Mouse (Mus musculus): ENCODE measurements around the gene Mllt6.

Mllt6 gene

DNA sequence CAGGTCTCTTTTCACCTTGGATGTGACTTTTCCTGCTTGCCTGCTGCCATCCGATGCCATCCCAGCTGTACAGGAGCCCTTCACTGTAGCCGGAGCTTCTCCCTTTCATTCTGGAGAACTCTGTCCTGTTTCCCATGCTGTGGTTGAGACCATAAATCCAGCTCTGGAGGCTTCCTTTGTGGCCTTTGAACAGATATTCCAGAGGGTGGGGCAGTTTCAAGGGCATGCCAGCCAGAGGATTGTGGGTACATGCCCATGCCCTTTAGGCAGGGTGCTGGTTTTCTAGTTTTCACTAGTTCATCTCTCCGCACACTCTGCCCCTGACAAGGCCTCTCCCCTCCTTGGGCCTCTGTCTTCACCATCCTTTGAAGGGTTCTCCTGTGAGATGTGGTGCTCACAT, 23.8 kb downstream of the Mllt6 start:
- in situ Hi-C loops (cut with MboI; ENCODE audit: unreplicated experiment in 2 of 2) = no loop called here

DNA sequence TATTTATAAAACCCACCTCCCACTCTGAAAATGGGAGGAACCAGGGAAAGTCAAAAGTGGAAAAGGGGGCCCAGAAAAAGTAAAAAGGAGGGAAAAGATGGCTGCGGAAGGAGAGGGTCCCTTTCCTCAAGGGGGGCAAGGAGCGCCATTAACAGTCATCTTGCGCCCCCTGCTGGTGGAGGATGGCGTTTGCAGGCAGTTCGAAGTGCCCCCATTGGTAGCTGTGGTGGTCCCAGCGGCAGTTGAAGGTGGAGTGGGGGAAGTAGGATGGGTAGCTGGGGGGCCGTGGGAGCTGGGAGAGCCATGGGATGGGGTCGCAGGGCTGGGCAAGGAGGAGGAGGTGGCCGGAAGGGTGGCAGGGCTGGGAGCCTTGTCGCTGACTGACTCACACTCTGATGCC, 26.6 kb downstream of the Mllt6 start:
- in situ Hi-C loops (cut with MboI; ENCODE audit: unreplicated experiment in 2 of 2) = loop anchor here (5.0 to 10.0 kb wide), 2 partner anchors 58 to 215 kb away; no protein-coding TSS in a partner anchor

DNA sequence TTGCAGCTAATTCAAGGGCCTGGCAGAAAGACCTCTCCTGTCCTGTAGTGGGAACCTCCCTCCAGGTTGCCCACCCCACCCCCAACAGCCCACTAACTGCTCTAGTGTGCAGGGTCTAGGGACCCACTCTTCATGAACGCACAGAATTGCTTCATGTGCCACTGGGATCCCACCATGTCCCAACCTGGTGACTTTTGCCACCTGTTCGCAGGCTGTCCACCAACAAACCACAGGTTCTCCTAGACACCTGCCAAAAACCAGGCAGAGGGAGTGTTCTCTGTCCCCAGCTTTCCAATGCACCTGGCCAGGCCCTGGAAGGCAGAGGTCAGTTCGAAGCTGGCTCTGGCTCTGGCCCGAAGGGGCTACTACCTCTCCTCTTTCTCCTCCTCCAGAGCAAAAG, 31.2 kb downstream of the Mllt6 start:
- in situ Hi-C loops (cut with MboI; ENCODE audit: unreplicated experiment in 2 of 2) = loop anchor here (5.0 to 10.0 kb wide), 2 partner anchors 62 to 220 kb away; no protein-coding TSS in a partner anchor

DNA sequence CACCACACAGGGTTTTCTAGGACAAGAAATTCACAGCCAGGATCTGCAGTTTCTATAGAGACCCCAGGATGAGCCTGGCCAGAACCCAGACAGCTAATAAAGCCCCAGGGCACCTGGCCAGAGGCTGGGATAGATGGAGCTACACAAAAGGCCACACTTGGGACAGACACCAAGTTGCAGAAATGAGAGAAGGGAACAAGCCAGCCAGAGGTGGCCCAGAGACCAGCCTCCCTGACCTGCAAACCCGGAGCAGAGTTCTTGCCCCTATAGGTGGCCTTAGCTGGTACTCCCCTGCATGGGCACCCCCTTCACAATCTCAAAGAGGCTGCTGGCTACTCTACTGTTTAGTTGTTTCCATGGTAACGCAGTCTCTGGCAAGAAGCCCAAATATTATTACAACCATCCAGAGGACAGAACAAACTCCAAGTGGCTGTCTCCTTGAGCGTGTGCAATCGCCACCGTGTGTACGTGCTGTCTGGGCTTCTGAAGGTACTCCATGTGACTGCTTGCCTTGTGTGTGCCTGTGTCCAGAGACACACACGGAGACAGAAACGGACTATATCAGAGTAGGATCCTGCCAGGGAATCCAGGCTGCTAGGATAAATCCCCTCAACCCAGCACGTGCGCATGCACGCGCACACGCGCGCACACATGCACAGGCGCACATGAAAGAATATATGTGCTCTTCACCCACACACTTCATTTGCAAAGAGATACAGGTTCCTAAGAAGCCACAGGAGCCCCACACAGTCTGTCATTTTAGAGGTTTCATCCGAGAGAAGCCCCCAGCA, 31.9 kb downstream of the Mllt6 start:
- in situ Hi-C loops (cut with MboI; ENCODE audit: unreplicated experiment in 2 of 2) = loop anchor here (5.0 to 10.0 kb wide), 4 partner anchors 37 to 220 kb away; no protein-coding TSS in a partner anchor

DNA sequence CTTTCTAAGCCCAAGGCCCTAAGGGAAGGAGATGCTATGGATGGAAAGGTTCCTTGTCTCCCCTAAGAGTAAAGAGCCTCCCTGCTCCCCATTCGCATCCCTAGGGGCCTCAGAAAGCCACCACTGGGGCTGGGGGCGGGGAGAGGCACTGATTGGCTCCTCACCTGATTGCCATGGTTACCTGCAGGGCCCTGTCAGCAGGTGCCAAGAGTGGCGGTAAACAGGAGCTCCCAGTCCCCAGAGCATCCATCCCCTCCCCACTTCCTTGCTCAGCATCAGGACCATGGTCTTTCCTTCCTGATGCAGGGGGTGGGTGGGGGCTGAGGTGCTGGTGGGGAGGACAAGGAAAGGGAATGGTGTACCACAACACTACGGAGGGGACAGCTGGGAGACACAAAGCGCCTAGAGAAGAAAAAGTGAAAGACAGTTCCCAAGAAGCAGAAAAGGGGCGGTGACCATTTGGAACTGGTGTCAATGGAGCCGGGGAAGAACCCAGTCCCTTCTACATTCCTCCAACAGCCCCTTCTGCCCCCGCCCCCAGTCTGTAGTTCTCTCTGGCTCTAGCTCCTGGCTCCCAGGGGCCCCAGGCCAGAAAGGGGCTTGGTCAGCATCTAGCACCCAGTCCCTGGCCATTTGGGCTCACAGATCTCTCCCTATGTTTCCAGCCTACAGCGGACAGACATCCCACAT, 32.6 kb downstream of the Mllt6 start:
- in situ Hi-C loops (cut with MboI; ENCODE audit: unreplicated experiment in 2 of 2) = loop anchor here (5.0 to 10.0 kb wide), 3 partner anchors 36 to 221 kb away; no protein-coding TSS in a partner anchor

DNA sequence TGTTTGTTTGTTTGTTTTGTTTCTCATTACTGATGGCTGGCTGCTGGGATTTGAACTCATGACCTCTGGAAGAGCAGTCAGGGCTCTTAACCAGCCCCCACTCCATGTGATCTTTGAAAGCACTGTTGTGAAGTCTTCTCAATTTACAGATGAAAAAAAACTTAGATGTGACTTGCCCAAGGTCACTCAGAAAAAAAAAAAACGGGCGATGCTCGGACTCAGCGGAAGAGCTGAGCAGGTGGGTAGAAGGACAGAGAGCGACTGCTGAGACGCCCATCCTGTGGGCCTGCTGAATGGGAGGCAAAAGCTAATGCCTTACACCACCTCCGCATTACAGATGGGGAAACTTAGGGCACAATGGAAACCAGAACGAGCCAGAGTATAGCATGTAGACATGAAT, 33.5 kb downstream of the Mllt6 start:
- in situ Hi-C loops (cut with MboI; ENCODE audit: unreplicated experiment in 2 of 2) = loop anchor here (5.0 to 10.0 kb wide), 3 partner anchors 36 to 222 kb away; no protein-coding TSS in a partner anchor

DNA sequence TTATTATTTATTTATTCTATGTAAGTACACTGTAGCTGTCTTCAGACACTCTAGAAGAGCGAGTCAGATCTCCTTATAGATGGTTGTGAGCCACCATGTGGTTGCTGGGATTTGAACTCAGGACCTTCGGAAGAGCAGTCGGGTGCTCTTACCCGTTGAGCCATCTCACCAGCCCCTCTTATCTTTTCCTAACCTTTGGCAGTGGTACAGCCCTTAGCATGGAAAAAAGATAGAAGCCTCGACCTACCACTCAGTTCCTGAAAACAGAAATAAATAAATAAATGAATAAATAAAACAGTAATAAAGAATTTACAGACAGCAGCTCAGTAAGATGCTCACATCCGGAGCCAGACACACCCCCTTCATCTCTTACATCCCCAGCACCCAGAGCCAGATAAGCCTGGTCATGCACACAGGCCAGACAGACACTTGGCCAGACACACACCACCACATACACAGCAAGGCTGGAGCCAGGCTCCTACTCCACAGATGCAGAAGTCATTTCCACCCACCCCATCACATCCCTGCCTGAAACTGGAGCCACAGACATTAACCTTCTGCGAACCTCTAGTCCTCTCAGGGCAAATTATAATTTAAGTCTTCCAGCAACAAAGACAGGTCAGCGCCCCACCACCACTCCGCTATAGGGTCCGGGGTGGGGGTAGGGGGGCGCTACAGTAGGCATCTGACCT, 34.1 kb downstream of the Mllt6 start:
- in situ Hi-C loops (cut with MboI; ENCODE audit: unreplicated experiment in 2 of 2) = loop anchor here (5.0 to 10.0 kb wide), 3 partner anchors 35 to 223 kb away; no protein-coding TSS in a partner anchor

DNA sequence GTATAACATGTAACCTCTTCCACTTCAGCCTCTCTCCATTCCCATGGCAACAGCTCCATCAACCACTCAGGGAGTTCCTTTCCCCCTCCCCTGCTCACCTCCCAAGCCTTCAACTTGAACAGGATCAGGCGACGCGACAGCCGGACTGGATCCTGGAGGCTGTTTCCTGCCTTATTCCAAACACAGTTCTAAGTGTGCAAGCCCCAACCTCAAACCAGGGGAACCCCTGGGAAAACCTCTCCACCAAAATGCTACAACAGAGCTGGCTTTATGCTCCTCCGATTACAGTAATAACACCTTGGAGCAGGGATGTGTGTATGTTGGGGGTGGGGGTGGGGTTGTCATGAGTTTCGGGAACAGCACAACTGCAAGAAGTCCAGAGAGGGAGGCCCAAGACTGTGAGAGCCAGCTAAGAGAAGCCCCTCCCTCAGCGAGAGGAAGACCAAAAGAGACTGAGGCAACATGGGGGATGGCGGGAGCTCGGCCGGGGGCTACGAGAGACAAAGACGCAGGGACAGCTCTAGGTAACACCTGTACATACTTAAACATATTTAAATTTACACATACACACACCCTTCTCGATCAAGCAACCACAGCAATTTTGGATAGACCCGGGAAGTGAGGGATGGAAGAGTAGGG, 34.8 kb downstream of the Mllt6 start:
- in situ Hi-C loops (cut with MboI; ENCODE audit: unreplicated experiment in 2 of 2) = loop anchor here (5.0 to 10.0 kb wide), 3 partner anchors 34 to 223 kb away; no protein-coding TSS in a partner anchor

DNA sequence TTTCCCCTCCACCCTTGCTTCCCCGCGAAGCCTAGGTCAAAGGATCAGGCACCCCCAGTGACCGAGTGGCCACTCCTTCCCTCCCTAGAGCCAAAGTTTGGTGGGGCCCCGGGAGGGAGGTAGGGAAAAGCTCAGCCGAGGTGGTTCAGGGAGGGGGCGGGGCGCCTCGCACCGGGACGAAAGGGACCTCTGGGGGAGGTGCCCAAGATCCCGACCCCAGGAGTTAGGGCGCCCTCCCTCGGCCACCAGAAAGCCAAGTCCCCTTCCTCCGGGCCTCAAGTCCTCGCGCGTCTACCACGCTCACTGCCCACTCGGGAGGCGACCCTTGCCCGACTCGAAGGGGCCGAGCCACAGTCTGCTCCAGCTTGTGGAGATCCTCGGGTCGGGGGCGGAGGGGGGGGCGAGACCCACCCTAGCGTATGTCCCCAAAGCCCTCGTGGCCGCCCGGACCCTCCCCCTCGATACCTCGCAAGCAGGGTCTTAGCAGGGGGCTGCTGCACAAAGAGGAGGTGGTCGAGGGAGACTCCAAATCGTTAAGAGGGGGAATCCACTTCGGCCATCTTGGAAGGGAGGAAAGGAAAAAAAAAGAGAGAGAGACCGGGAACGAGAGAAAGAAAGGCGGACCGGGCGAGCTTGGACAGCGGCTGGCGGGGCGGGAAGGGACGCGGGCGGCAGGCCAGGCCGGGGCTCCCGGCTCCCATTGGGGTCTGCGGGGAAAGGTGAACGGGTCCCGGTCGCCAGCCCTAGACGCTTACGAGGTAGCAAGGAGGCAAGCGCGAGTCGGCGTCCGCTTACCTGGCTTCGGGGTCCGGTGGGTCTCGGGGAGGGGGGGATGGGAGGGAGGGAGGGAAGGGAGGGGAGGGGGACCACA, 35.8 kb downstream of the Mllt6 start:
- in situ Hi-C loops (cut with MboI; ENCODE audit: unreplicated experiment in 2 of 2) = loop anchor here (5.0 to 10.0 kb wide), 3 partner anchors 33 to 224 kb away; no protein-coding TSS in a partner anchor

DNA sequence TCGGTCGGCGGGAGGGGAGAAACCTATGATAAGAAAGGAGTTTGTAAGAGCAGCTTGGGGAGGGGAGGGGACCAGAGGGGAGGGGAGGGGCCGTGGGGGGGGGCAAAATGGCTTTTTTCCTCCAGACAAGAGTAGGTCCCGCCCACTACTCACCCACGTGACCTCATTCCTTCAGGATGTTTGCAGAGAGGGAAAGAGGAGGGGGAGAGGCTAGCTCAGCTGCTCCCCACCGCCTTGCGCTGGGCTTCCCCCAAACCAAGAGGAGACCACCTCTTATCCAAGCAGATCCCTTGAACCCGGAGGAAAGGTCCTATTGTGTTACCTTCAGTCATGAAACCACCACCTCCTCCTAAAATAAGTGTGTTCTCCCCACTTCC, 36.4 kb downstream of the Mllt6 start:
- in situ Hi-C loops (cut with MboI; ENCODE audit: unreplicated experiment in 2 of 2) = loop anchor here (5.0 to 25.0 kb wide), 5 partner anchors 33 to 1637 kb away; partner anchors contain the start of genes Lasp1 (in 1 of the 2) and Ube2z (in 1 of the 2)

DNA sequence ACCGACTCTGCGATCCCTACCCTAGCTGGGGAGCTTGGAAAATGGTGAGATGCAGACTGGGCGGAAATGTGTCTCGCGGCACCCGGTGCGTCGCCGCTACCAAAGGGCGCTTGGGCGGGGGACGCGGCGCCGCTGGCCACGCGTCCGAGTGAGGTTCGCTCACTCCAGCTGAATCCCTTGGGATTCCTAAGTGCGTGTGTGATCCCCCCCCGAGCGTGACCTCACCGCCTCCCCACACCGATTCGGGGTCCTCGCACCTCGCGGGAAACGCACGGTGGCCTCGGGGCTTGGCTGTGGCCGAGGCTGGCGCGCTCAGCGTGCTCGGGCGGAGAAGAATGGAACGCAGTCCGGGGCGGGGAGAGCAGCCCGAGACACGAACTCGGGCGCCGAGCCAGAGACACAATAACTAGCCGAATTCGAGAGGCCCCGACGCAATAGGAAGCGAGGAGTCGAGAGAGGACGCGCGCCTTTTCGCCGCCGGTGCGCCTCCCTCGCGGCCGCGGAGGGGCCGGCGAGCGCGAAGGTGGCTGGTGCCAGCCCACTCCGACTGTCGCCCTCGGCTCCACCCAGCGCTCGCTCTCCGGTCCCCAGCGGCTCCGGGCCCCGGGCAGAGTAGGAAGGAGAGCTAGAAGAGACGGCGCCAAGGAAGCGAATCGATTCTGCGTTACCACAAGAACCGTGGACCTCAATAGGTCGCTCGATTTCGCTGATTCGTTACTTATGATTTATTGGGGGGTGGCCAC, 37.0 kb downstream of the Mllt6 start, which contains the start of gene Pcgf2:
Pcgf2 (minus strand) TSS at position 495 of the 743 bp plus-strand sequence.
- in situ Hi-C loops (cut with MboI; ENCODE audit: unreplicated experiment in 2 of 2) = loop anchor here in 1 of 2 experiments (5.0 to 25.0 kb wide), 2 partner anchors 97 to 1638 kb away; partner anchors contain the start of genes Lasp1 and Ube2z

DNA sequence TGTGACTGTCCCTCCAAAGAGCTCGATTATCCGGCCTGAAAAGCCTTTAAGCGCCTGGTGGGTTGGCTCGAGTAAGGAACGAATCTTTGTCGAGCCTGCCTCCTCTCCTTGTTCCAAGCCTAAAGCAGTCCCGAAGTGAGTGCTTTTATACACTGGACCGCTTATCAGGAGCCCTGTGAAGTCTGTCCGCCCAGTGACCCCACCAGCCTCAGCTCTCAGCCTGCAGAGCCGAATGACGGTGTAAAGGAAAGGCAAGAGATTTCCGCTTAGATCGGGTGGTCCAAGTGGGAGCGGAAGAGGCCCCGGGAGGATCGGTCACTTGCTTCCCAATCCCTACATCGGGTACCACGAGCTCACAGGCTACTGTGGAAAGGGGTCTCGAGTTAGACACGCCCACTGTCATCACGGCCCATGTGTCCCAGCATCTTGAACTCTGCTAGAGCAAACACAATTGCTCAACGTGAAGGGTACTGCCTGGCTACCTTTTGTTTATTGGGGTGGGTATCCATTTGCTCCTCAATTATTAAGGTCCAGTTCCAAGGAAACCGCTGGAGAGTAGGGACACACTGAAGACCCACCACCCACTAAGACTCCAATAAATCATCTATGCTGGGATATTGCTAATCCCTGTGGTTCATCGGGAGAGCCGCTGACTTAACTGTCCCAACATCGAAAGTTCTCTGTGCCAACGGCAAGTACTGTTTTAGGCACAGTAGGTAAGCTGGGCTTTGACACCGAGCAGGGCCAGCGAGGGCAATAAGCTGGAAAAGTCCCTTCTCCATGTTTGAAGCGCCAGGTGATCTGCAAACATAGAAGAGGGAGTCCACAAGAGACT, 37.7 kb downstream of the Mllt6 start:
- in situ Hi-C loops (cut with MboI; ENCODE audit: unreplicated experiment in 2 of 2) = loop anchor here in 1 of 2 experiments (5.0 to 25.0 kb wide), 2 partner anchors 96 to 1639 kb away; partner anchors contain the start of genes Lasp1 and Ube2z

DNA sequence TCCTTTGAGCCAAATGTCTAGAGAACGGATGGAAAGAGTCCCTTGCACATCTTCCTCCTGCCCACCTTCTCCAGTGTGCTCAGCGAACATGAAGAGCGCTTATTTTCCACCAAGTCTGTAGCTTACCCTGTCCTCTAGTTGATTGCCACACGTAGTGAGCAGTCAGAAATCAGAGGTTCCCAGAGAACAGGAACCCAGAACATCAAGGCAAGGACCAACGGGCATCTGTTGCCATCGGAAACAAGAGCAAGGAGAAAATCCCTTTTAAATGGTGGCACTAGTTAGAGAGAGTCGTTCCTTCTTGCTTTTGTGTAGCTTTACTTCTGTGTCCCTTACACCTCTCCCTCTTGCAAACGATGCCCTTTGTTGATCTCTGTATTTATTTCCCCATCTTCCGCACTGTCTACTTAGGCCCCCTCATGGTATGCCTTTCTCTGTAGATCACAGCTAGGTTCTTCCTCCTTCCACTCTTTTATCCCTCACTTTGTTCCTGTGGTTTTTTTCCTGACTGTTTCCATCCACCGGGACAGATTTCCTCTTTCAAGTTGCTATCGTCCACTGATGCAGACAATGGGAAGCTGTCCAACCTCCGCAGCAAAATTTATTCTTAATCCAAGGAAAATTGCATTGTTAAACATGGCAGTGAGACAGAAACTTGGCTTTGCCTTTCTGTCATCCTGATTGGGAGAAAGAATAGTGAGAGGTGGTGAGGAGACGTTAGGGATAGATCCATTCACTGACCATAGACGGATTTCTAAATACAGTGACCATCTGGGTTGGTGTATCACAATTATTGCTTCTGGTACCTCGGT, 38.6 kb downstream of the Mllt6 start:
- in situ Hi-C loops (cut with MboI; ENCODE audit: unreplicated experiment in 2 of 2) = loop anchor here in 1 of 2 experiments (5.0 to 25.0 kb wide), 2 partner anchors 96 to 1639 kb away; partner anchors contain the start of genes Lasp1 and Ube2z

DNA sequence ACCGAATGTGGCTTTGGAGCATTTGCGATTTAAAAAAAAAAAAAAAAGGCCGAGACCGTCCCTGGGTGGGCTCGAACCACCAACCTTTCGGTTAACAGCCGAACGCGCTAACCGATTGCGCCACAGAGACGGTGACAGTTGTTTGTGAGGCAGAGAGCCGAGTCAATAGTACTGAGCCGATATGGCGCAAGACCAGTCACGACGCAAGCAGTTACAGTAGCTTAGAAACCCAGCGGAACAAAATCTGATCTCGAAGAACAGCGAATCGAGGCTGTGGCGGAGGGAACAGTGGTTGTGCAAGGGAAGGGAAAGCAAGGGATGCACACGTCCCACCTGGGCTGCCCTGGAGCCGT, 39.2 kb downstream of the Mllt6 start:
- in situ Hi-C loops (cut with MboI; ENCODE audit: unreplicated experiment in 2 of 2) = loop anchor here in 1 of 2 experiments (5.0 to 25.0 kb wide), 2 partner anchors 95 to 1640 kb away; partner anchors contain the start of genes Lasp1 and Ube2z

DNA sequence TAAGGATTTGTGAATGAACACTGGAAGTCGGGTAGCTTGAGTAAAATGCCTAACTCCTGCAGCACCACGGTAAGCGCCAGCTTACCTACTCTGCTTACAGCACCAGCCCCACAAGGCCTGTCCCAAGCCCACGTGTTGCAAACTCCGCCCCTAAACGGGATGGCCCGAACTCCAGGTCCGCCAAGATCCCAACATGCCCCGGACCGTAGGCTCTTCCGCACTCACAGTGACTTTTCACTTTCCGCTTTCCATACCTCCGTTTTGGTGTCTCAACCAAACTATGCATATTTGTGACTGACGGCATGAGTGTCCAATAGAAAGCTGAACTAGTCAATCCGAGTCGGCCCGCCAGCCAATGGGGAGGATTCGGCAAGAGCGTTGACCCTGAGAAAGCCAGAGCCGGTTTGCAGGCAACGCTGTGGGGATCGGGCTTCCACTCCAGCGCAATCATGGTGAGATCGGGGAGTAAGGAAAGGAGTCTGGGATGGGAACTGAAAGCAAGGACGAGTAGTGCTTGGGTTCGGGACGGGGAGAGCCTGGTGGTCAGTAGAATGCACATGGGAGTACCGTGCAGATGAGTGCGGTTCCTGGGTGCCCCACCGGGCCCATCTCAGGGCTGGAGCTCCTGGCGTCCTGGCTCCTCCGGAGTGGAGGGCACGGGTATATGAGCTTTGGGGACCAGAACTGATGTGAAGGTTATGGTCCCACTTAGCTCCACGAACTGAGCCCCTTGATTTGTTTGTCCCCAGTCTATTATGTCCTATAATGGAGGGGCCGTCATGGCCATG, 40.0 kb downstream of the Mllt6 start, which contains the start of gene Psmb3:
Psmb3 (plus strand) TSS at position 361 of the 788 bp plus-strand sequence.
- in situ Hi-C loops (cut with MboI; ENCODE audit: unreplicated experiment in 2 of 2) = loop anchor here in 1 of 2 experiments (5.0 to 25.0 kb wide), 2 partner anchors 94 to 1641 kb away; partner anchors contain the start of genes Lasp1 and Ube2z

Measured in v-Abl transformed pro-B cells (cell line).